Mouse (Mus musculus) ES-Bruce4 (cell line): ENCODE measurements around the gene Camk2n2.
A peak's percentile ranks its signal among the peaks of the same experiment; 100 is the strongest.

Source experiments
- CTCF ChIP-seq: IDR thresholded peaks from one replicate; pipeline ENCODE4 v1.8.1; 2011; ENCODE audit warnings: low read depth, low read length
- POLR2A ChIP-seq: IDR thresholded peaks from one replicate; pipeline ENCODE4 v1.8.1; 2011; ENCODE audit warnings: low read length; ENCODE audit not compliant: insufficient read depth

- TF ChIP-seq POLR2A (peak; percentile 86), CTCF (no peak)
Measured at GRCm38 (mm10) chr16:20610501-20611356, 10.4 kb downstream of the Camk2n2 start.
